Mouse (Mus musculus) lung, postnatal 36 days (tissue): Measurements from ENCODE around the gene Rpp21.

Experiments
- DNase-seq: peaks from one replicate; pipeline ENCODE4 v3.0.0; 2022; ENCODE audit warnings: mixed read lengths

Rpp21 gene

DNA sequence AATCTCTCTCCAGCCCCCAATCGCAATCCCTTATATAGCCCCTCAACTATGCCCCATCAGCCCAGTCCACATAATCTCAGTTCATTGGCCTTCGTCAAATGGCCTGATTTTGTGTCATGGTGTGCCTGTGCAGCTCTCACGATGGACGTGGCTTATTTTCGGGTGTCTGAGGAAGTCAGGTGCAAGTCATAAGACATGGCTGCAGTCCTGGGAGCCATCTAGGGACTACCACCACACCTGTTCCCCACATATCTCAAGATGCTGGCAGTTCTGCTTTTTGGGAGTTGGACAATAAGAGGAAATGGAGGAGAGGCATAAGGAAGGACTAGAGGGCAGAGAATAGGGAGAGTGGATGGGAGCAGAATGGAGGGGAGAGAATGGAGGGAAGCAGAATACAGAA is 24.3 kb downstream of the Rpp21 start:
- no peak for DNase-seq

DNA sequence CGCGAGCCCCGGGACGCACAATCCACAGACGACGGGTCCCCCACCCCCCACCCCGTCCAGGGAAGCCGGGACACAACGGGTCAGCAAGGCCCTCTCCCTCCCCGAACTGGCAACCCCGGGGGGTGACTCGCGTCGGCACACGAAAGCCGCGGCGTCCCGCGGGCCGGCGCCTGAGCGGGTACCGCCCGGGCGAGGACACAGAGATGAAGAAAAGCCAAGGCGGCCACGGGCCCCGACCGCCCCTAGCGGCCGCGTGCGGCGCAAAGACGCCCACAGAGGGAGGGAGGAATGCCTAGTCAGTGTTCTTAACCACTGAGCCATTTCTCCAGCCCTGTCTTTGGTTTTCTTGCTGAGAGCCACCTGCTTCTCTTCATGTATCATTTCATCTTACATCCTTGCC is 26.6 kb downstream of the Rpp21 start:
- peak; percentile 68 for DNase-seq

- no peak for DNase-seq
Observed at GRCm38 (mm10) chr17:36229046-36229445, 28.8 kb downstream of the Rpp21 start.

DNA sequence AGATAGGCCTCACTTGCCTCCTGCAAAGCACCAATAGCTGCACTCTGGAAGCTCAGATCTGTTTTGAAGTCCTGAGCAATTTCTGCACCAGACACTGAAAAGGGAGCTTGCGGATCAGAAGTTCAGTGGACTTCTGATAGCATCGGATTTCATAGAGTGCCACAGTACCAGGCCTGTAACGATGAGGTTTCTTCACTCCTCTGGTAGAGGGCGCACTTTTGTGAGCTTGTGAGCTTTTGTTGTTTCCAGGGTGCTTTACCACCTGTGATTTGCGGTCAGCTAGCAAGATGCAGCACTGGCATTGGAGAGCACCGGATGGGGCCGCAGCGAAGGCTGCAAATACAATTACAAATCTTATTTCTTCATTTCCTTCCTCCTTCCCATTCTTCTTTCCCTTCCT is 30.9 kb downstream of the Rpp21 start:
- peak; percentile 57 for DNase-seq

- DNase-seq: no peak
Observed at GRCm38 (mm10) chr17:36225231-36225824, 32.5 kb downstream of the Rpp21 start.

- DNase-seq: no peak
Observed at GRCm38 (mm10) chr17:36224451-36224850, 33.4 kb downstream of the Rpp21 start.

- DNase-seq: no peak
Observed at GRCm38 (mm10) chr17:36218594-36219155, 39.2 kb downstream of the Rpp21 start.

DNA sequence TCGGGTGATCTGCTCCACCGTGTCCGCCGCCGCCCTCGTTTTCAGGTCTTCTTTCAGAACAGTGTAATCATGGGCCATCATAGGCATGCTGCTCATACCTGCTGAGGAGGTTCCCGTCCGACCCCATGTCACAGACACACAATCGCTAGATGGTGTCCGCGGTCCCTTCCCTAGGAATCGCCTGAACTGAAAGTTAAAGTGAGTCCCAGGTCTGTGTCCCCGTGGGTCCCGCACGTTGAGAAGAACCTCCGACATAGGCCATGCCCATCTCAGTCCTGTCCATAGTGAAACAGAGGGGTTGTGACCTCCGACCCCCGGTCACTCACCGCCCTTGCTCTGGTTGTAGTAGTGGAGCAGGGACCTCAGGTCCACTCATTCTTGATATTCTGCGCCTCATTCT is 42.3 kb downstream of the Rpp21 start:
- DNase-seq: no peak

DNA sequence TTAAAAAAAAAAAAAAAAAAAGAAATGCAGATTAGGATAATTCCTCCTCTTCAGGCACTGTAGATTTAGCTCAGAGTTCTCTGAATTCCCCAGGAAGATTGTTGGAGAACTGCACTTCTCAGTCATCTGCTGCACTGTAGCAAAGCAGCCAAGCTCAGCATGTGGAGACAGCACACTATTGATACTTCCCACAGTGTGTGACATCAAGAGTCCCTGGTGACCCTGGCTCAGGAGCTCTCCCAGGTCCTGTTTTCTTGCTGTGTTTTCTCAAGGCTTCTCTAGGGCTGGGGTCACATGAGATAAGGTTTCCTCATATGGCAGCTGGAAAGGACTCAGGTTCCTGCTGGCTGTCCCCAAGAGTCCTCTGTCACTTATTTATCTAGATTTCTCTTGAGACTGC is 51.0 kb downstream of the Rpp21 start:
- no peak for DNase-seq

- no peak for DNase-seq
Observed at GRCm38 (mm10) chr17:36205862-36206261, 52.0 kb downstream of the Rpp21 start.
